Mouse (Mus musculus) layer of hippocampus, postnatal 25 days (tissue): Measurements from ENCODE around the gene Thap3. TPM values are rescaled to one million over a fixed set of nuclear protein-coding genes. Genes with fewer than 3 reads are reported as not detected.

Source experiments
- DNase-seq, 2 experiments: peaks; one replicate each; pipeline ENCODE4 v3.0.0; 2022; ENCODE audit warnings: mixed read lengths in 2 of 2, low spot score in 1 of 2; ENCODE audit errors: extremely low spot score in 1 of 2
- total RNA-seq, 2 experiments: library from RNA; stranded (reverse); gene quantifications; 2 replicates each; pipeline ENCODE4 v1.2.3; 2021

The Thap3 gene
- total RNA-seq, 2 experiments from 2014 or later, result 24.3 to 25.5 TPM

DNA sequence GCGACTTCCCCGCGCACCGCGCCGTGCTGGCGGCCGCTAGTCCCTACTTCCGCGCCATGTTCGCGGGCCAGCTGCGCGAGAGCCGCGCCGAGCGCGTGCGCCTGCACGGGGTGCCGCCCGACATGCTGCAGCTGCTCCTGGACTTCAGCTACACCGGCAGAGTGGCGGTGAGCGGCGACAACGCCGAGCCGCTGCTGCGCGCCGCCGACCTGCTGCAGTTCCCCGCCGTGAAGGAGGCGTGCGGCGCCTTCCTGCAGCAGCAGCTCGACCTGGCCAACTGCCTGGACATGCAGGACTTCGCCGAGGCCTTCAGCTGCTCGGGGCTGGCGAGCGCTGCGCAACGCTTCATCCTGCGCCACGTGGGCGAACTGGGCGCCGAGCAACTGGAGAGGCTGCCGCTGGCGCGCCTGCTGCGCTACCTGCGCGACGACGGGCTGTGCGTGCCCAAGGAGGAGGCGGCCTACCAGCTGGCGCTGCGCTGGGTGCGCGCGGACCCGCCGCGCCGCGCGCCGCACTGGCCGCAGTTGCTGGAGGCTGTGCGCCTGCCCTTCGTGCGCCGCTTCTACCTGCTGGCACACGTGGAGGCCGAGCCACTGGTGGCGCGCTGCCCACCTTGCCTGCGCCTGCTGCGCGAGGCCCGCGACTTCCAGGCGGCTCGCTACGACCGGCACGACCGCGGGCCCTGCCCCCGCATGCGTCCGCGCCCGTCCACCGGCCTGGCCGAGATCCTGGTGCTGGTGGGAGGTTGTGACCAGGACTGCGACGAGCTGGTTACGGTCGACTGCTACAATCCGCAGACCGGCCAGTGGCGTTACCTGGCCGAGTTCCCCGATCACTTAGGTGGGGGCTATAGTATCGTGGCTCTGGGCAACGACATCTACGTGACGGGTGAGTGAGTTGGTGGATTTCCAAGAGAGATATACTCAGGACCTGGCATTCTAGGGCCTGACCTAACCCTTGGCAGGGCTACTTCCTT lies 20.6 kb upstream of the Thap3 start:
- peak; percentile 49 to 65 for DNase-seq

DNA sequence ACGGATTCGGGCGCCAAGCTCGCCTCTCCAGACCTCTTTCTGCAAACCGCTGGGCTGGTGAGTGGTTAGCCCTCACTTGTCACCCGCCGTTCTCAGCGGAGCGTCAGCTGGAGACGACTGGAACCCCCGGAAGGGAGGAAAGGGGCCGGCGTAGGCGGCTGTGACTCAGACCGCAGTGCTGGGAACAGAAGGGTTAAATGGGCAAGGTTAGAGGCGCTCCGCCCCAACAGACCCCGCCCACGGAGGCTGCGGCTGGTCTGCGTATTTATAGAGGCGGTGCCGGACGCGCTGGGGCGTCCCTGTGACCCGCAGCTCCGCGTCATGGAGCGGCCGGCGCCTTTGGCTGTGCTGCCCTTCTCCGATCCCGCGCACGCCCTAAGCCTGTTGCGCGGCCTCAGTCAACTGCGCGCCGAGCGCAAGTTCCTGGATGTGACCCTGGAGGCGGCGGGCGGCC lies 19.9 kb upstream of the Thap3 start, which contains the start of gene Klhl21:
TSS of gene Klhl21 (plus strand) at position 182 of the 454 bp plus-strand sequence.
- DNase-seq, result peak; percentile 82 to 87

- no peak for DNase-seq
These were observed 19.3 kb upstream of the Thap3 start for GRCm38 (mm10) chr4:152008148-152008500.

DNA sequence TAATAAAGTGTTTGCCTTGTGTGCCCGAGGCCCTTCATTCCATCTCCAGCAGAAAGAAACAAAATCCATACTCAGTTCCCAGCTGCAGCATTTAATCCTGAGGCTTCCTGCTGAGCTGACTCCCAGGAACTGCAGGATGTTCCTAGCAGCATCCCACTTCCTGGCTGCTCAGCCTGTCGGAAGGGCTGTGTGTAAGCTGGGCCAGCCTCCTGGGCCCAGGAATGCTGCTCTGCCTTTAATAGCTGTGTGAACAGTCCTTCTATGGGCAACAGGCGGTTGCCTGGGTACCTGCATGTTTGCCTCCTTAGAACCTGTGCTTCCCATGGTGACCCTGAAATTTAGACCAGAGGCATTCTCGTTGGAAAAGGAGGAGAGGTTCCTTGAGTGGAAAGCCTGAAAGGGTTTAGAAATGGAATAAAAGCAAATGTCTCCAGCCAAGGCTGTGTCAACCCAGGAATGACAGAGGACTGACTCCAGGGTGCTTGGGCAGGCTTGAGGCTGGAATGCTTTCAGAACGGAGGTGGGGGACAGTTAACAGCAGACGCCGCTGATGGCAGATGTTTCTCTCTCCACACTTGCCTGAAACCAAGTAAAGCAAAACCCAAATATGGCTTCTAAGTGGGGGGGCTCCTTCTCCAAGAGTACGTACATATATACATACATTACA lies 18.8 kb upstream of the Thap3 start:
- no peak for DNase-seq

DNA sequence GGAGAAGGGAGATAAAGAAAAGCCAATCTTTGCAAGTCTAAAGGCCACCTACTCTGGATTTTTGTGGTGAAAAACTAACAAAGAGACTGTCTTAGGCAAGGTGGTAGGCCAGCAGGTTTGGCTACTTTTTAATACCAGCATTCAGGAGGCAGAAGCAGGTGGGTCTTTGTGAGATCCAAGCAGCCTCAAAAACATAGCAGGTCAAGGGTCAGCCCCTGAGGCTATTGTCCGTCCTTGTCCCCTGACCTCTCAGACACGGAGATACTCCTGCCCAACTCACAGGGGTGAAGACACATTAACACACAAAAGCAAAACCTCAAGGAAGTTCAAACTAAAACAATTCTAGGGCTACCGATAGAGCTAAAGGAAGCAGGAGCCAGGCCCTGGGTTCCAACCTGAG lies 18.0 kb upstream of the Thap3 start:
- no peak for DNase-seq

DNA sequence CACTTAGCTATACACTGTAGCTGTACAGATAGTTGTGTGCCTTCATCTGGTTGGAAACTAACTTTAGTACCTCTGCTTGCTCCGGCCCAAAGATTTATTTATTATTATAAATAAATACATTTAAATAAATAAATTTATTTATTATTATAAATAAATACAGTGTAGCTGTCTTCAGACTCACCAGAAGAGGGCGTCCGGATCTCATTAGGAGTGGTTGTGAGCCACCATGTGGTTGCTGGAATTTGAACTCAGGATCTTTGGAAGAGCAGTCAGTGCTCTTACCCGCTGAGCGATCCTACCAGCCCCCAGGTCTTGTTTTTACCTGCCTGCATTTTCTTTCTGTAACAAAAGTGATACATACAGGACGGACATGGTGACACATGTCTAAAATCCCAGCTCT lies 17.3 kb upstream of the Thap3 start:
- DNase-seq, result no peak

GRCm38 (mm10) chr4:152002063-152002462 lies 13.3 kb upstream of the Thap3 start:
- DNase-seq, result no peak

DNA sequence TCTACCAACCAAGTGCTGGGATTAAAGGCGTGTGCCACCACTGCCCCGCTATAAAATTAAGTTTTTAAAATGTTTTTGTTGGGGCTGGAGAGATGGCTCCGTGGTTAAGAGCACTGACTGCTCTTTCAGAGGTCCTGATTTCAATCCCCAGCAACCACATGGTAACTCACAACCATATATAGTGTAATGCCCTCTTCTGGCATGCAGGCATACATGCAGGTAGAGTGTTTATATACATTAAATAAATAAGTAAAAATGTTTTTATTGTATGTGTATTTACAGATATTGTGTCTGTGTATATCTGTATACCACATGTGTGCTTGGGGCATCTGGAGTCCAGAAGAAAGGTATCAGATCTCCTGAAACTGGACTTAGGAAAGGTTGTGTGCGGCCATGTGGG lies 12.5 kb upstream of the Thap3 start:
- no peak for DNase-seq

- no peak for DNase-seq
These were observed 12.1 kb upstream of the Thap3 start for GRCm38 (mm10) chr4:152000906-152001305.

DNA sequence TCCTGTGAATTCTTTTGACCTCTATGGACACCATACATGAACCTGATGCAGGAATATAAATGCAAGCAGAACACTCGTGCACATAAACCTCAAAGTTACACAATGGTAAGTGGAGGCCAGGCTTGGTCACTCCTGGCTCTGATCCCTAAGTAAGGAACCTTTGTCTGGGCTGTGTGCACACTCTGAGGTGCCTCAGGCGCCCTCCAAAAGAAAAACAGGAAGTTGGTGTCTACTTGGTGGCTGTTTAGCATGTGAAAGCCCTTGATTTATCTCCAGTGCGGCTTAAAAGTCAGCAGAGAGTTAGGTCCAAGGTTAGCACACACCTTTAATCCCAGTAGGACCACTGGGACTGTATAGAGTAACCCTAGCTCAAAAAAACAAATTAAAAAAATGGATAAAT lies 10.7 kb upstream of the Thap3 start:
- no peak for DNase-seq

GRCm38 (mm10) chr4:151997701-151998100 lies 8.9 kb upstream of the Thap3 start:
- no peak for DNase-seq

DNA sequence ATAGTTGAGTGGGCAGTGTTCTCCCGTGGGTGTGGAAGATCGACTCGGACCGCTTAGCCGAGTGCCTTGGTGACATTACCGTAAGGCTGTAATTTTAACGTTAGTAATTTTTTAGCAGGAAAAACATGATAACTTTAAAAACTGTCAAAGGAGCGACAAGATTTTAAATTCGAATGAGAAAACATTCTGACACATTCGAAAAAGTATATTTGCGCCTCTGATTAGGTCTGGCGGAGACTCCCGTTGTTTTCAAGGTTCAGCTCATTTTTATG lies 8.1 kb upstream of the Thap3 start:
- DNase-seq, result no peak

GRCm38 (mm10) chr4:151996173-151996950 lies 7.6 kb upstream of the Thap3 start, which contains the start of gene Phf13:
Phf13 (minus strand) TSS chr4:151996258.
- DNase-seq, result peak; percentile 91 to 94

DNA sequence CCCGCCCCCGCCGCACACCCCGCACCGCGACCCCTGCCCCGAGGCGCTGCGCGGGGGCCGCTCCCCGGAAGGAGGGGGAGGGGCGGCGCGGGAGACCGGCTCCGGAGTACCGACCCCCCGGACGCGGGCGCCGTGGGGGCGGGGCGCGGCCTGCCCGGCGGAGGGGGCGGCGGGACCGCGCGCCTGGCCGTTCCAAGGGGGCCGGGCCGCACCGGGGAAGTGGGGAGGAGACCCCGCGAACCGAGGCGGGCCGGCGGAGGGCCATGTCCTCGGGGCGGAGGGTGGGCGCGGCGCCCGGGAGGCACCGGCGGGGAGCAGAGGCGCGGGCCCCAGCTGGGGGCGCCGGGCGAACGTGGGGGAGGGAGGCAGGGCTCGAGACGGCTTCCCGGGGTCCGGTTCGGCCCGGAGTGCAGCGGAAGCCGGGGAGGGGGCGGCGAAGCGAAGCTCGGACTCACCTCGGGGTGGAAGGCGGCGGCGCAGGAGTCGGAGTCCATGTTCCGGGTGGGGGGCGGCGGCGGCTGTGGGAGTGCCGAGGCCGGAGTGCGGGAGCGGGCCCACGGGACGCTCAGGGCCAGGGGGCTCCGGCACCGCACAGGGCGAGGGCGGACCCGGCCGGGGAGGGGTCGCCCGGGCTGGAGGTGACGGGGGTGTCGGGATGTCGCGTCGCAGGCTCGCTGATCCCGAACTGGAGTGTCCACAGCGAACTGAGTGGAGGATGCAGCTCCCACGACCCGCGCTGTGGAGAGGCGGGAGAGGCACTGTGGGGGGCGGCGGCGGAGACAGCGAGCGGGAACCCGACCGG lies 6.8 kb upstream of the Thap3 start:
- DNase-seq, result peak in 1 of 2 experiments; percentile 25

- no peak for DNase-seq
These were observed 5.7 kb upstream of the Thap3 start for GRCm38 (mm10) chr4:151994228-151995171.

GRCm38 (mm10) chr4:151993035-151993434 lies 4.2 kb upstream of the Thap3 start:
- no peak for DNase-seq

- DNase-seq, result no peak
These were observed 3.3 kb upstream of the Thap3 start for GRCm38 (mm10) chr4:151992091-151992490.

DNA sequence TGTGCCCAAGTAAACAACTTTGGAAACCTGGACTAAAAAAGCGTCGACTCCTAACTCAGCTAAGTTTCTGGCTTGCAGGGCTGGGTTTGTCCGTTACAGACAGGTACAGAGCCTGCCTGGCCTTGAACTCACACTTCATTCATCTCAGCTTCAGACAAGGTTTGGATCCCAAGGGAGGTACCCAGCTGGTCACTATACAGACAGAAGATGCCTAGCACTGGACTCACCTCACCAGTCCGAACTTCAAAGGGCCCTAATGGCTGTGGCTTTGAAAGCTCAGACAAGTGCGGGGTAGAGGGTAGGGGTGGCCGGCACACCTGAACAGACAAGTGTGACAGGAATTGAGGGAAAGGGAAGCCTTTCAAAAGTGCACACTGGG lies 302 bp upstream of the Thap3 start:
- no peak for DNase-seq

DNA sequence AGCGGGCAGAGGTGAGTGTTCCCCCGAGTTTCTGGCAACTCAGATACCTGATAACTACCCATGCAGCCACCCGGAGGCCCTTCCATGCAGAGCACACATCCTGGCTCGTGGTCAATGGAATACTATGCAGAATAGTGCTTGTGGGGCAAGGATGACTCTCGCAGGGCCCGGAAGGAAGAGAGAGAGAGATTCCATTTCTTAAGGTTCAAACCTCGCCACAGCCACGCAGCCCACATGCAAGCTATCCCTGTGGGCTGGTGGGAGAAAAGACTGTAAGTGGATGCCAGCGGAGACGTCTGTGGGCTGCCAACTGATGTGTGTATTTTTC lies 819 bp downstream of the Thap3 start:
- no peak for DNase-seq
